Mouse (Mus musculus) intestine, embryonic 14.5 days (tissue): Measurements from ENCODE around the gene Gm21994. TPM values are rescaled to one million over a fixed set of nuclear protein-coding genes. Genes with fewer than 3 reads are reported as not detected.

Experiments used
- polyA plus RNA-seq: library from polyadenylated mRNA; unstranded; fragments of >200 nt; fragmentation: Nextera tagmentation; extraction: Ambion mirVana; gene quantifications from 2 replicates; pipeline ENCODE4 v1.2.1, GENCODE M21; 2014

Gene Gm21994
- polyA plus RNA-seq, 1 experiment from 2014 or later = 4.2 TPM

Other genes with a start within 250 kb of the Gm21994 start
- gene Zfp120, start 118.9 kb downstream of the Gm21994 start, polyA plus RNA-seq = 7.8 and 8.9 TPM in 2 replicates
- gene Gm10770, start 75.9 kb downstream of the Gm21994 start, polyA plus RNA-seq = not detected in 2 replicates
- not detected in 2 replicates for gene Gm14139, start 73.8 kb downstream of the Gm21994 start, polyA plus RNA-seq
- gene Zfp937, start 37.5 kb downstream of the Gm21994 start, polyA plus RNA-seq = 10.2 and 12.7 TPM in 2 replicates
- not detected in 2 replicates for gene Gm14124, start 1.9 kb upstream of the Gm21994 start, polyA plus RNA-seq
- 1.3 and 2.7 TPM in 2 replicates for gene Gm10130, start 68.1 kb upstream of the Gm21994 start, polyA plus RNA-seq
- 6.9 and 9.0 TPM in 2 replicates for gene 3300002I08Rik, start 107.2 kb upstream of the Gm21994 start, polyA plus RNA-seq
- 7.1 and 7.7 TPM in 2 replicates for gene Zfp442, start 195.9 kb upstream of the Gm21994 start, polyA plus RNA-seq
- 0.07 and 0.16 TPM in 2 replicates for gene Zfp345, start 229.5 kb upstream of the Gm21994 start, polyA plus RNA-seq